Mouse (Mus musculus): ENCODE data around the gene Aicda.
A peak's percentile ranks its signal among the peaks of the same experiment; 100 is the strongest.
"Not testable (repeated sequence)": the region's sequence is repeated elsewhere in the genome, so short reads cannot be mapped to it uniquely, and the experiment has no call there.

The Aicda gene

GRCm38 (mm10) chr6:122553606-122554005 lies at the start of gene Aicda:
TSS of gene Aicda (plus strand) at chr6:122553801.
- DNase-seq = no peak

GRCm38 (mm10) chr6:122505041-122505440 lies 48.6 kb upstream of the Aicda start:
- DNase-seq = no peak

GRCm38 (mm10) chr6:122505545-122505944 lies 48.1 kb upstream of the Aicda start, which contains the start of gene Mfap5:
TSS of gene Mfap5 (plus strand) at chr6:122505845.
- no peak for DNase-seq

- no peak for DNase-seq
Measured at GRCm38 (mm10) chr6:122508494-122508893, 45.1 kb upstream of the Aicda start.

GRCm38 (mm10) chr6:122512914-122513878 lies 40.4 kb upstream of the Aicda start:
- no peak for DNase-seq

- DNase-seq = no peak
Measured at GRCm38 (mm10) chr6:122514312-122514711, 39.3 kb upstream of the Aicda start.

GRCm38 (mm10) chr6:122515762-122516161 lies 37.8 kb upstream of the Aicda start:
- DNase-seq = not testable (repeated sequence)

GRCm38 (mm10) chr6:122517668-122518067 lies 35.9 kb upstream of the Aicda start:
- no peak for DNase-seq

- no peak for DNase-seq
Measured at GRCm38 (mm10) chr6:122519384-122519783, 34.2 kb upstream of the Aicda start.

GRCm38 (mm10) chr6:122522595-122522994 lies 31.0 kb upstream of the Aicda start:
- DNase-seq = no peak

GRCm38 (mm10) chr6:122523289-122523688 lies 30.3 kb upstream of the Aicda start:
- DNase-seq = no peak

GRCm38 (mm10) chr6:122527596-122527995 lies 26.0 kb upstream of the Aicda start:
- no peak for DNase-seq

- no peak for DNase-seq
Measured at GRCm38 (mm10) chr6:122528136-122528535, 25.5 kb upstream of the Aicda start.

GRCm38 (mm10) chr6:122531466-122532174 lies 22.0 kb upstream of the Aicda start:
- no peak for DNase-seq

GRCm38 (mm10) chr6:122532883-122533302 lies 20.7 kb upstream of the Aicda start:
- DNase-seq = peak; percentile 84

- DNase-seq = no peak
Measured at GRCm38 (mm10) chr6:122534032-122534431, 19.6 kb upstream of the Aicda start.

GRCm38 (mm10) chr6:122539564-122539963 lies 14.0 kb upstream of the Aicda start:
- DNase-seq = no peak

- DNase-seq = not testable (repeated sequence)
Measured at GRCm38 (mm10) chr6:122542459-122542858, 11.1 kb upstream of the Aicda start.

GRCm38 (mm10) chr6:122543574-122543973 lies 10.0 kb upstream of the Aicda start:
- no peak for DNase-seq

- no peak for DNase-seq
Measured at GRCm38 (mm10) chr6:122544672-122545071, 8.9 kb upstream of the Aicda start.

GRCm38 (mm10) chr6:122545289-122545882 lies 8.2 kb upstream of the Aicda start:
- DNase-seq = no peak

GRCm38 (mm10) chr6:122545948-122546347 lies 7.7 kb upstream of the Aicda start:
- DNase-seq = no peak

GRCm38 (mm10) chr6:122554102-122554501 lies 501 bp downstream of the Aicda start:
- no peak for DNase-seq
